Mouse (Mus musculus) granulocyte monocyte progenitor cell, adult 5-6 weeks (primary cell): ENCODE data around the gene Med28. TPM values are rescaled to one million over a fixed set of nuclear protein-coding genes. Genes with fewer than 3 reads are reported as not detected.

Experiments used
- total RNA-seq, 2 experiments: library from RNA; stranded (forward) in 1 of 2; stranded (reverse) in 1 of 2; fragments of 200-712, 200-1000 nt in 1 of 2; fragments of >200 nt in 1 of 2; fragmentation: Nextera tagmentation in 1 of 2; gene quantifications; 2 replicates each; pipeline ENCODE4 v1.2.3; 2014 to 2017

The Med28 gene
- total RNA-seq, 2 experiments from 2014 or later, result 57.0 to 78.5 TPM

Other genes starting within 250 kb of the Med28 start
- 123 and 124 TPM in 2 replicates for gene Qdpr, start 70.0 kb upstream of the Med28 start, total RNA-seq (2014; fragmentation: Nextera tagmentation)
- 35.4 and 47.3 TPM in 2 replicates for gene Qdpr, start 70.0 kb upstream of the Med28 start, total RNA-seq (2017)
- not detected in 2 replicates for gene Clrn2, start 66.5 kb upstream of the Med28 start, total RNA-seq (2014; fragmentation: Nextera tagmentation)
- gene Clrn2, start 66.5 kb upstream of the Med28 start, total RNA-seq (2017), result not detected in 2 replicates
- 52.4 and 54.4 TPM in 2 replicates for gene Lap3, start 26.9 kb upstream of the Med28 start, total RNA-seq (2014; fragmentation: Nextera tagmentation)
- 59.8 and 68.8 TPM in 2 replicates for gene Lap3, start 26.9 kb upstream of the Med28 start, total RNA-seq (2017)
- gene Fam184b, start 119.4 kb downstream of the Med28 start, total RNA-seq (2014; fragmentation: Nextera tagmentation), result not detected in 2 replicates
- gene Fam184b, start 119.4 kb downstream of the Med28 start, total RNA-seq (2017), result 0.43 TPM in 1 of 2 replicates, not detected in the other
- 48.1 and 51.3 TPM in 2 replicates for gene Ncapg, start 149.7 kb downstream of the Med28 start, total RNA-seq (2014; fragmentation: Nextera tagmentation)
- 80.9 and 94.9 TPM in 2 replicates for gene Ncapg, start 149.7 kb downstream of the Med28 start, total RNA-seq (2017)